Mouse (Mus musculus) MEL (cell line): ENCODE results near the gene Rbks. TPM values are rescaled to one million over a fixed set of nuclear protein-coding genes. Genes with fewer than 3 reads are reported as not detected.

Experiments
- DNase-seq: peaks from one replicate; pipeline ENCODE4 v3.0.0; 2011; ENCODE audit warnings: low read depth, low spot score
- H3K27ac ChIP-seq: 2 replicates; pipeline ENCODE4 v1.5.1; 2012; ENCODE audit warnings: low read depth, mild to moderate bottlenecking, control low read depth, low read length, moderate library complexity; ENCODE audit not compliant: control insufficient read depth
- H3K27me3 ChIP-seq, 2 experiments: fragments of 150-350 bp in 1 of 2; sonication (generic) in 1 of 2; 2 replicates each; pipeline ENCODE4 v1.6.1; 2012; ENCODE audit warnings: low read length in 2 of 2, mild to moderate bottlenecking in 2 of 2, improper control_type of control experiment in 1 of 2, moderate library complexity in 1 of 2; ENCODE audit not compliant: insufficient read depth in 2 of 2, control insufficient read depth in 1 of 2
- H3K36me3 ChIP-seq, 2 experiments: 2 replicates each; pipeline ENCODE4 v1.6.1; 2012 to 2014; ENCODE audit warnings: low read length in 2 of 2, improper control_type of control experiment in 1 of 2, inconsistent platforms in 1 of 2, mild to moderate bottlenecking in 1 of 2; ENCODE audit not compliant: insufficient read depth in 2 of 2, control insufficient read depth in 1 of 2
- H3K4me1 ChIP-seq, 2 experiments: fragments of 150-350 bp in 1 of 2; sonication (generic) in 1 of 2; 2 replicates each; pipeline ENCODE4 v1.6.1; 2012; ENCODE audit warnings: low read length in 2 of 2, improper control_type of control experiment in 1 of 2, mild to moderate bottlenecking in 1 of 2; ENCODE audit not compliant: insufficient read depth in 2 of 2, control insufficient read depth in 1 of 2
- H3K4me3 ChIP-seq, 2 experiments: fragments of 150-350 bp in 1 of 2; sonication (generic) in 1 of 2; 2 replicates each; pipeline ENCODE4 v1.5.1; 2012; ENCODE audit warnings: low read depth in 2 of 2, low read length in 2 of 2, mild to moderate bottlenecking in 2 of 2, moderate library complexity in 2 of 2, control low read depth in 1 of 2, improper control_type of control experiment in 1 of 2; ENCODE audit not compliant: control insufficient read depth in 1 of 2, insufficient read depth in 1 of 2
- H3K79me2 ChIP-seq: 2 replicates; pipeline ENCODE4 v1.6.1; 2012; ENCODE audit warnings: mild to moderate bottlenecking, low read length, moderate library complexity; ENCODE audit not compliant: control insufficient read depth, poor library complexity, insufficient read depth
- H3K9ac ChIP-seq: 2 replicates; pipeline ENCODE4 v1.6.1; 2012; ENCODE audit warnings: low read depth, mild to moderate bottlenecking, control low read depth, low read length, moderate library complexity; ENCODE audit not compliant: control insufficient read depth, poor library complexity, severe bottlenecking
- H3K9me3 ChIP-seq: fragments of 150-350 bp; sonication (generic); replicated peaks from 2 replicates; pipeline ENCODE4 v1.6.1; 2012; ENCODE audit warnings: mild to moderate bottlenecking, low read length, improper control_type of control experiment, moderate library complexity; ENCODE audit not compliant: insufficient read depth
- CHD2 ChIP-seq: IDR thresholded peaks from 2 replicates; pipeline ENCODE4 v1.6.1; 2011; ENCODE audit warnings: low read length, improper control_type of control experiment
- CTCF ChIP-seq, 3 experiments: IDR thresholded peaks in 2 of 3; conservative IDR thresholded peaks in 1 of 3; 2 replicates each; pipeline ENCODE4 v1.5.1; 2011 to 2012; ENCODE audit warnings: low read length in 3 of 3, low read depth in 2 of 3, mild to moderate bottlenecking in 2 of 3, improper control_type of control experiment in 1 of 3, inconsistent platforms in 1 of 3, mixed read lengths in 1 of 3, moderate library complexity in 1 of 3; ENCODE audit not compliant: control insufficient read depth in 1 of 3, insufficient read depth in 1 of 3, poor library complexity in 1 of 3, severe bottlenecking in 1 of 3
- E2F4 ChIP-seq: IDR thresholded peaks from 2 replicates; pipeline ENCODE4 v1.6.1; 2011; ENCODE audit warnings: low read depth, low read length, improper control_type of control experiment, borderline replicate concordance
- ELF1 ChIP-seq: IDR thresholded peaks from 2 replicates; pipeline ENCODE4 v1.6.1; 2014; ENCODE audit warnings: low read depth, mild to moderate bottlenecking, inconsistent platforms, low read length, improper control_type of control experiment, moderate library complexity
- ETS1 ChIP-seq: IDR thresholded peaks from 2 replicates; pipeline ENCODE4 v1.6.1; 2012; ENCODE audit warnings: low read depth, mild to moderate bottlenecking, inconsistent platforms, low read length, improper control_type of control experiment, moderate library complexity
- GATA1 ChIP-seq: IDR thresholded peaks from 2 replicates; pipeline ENCODE4 v1.6.1; 2011; ENCODE audit warnings: low read depth, low read length, improper control_type of control experiment
- HCFC1 ChIP-seq: IDR thresholded peaks from 2 replicates; pipeline ENCODE4 v1.6.1; 2012; ENCODE audit warnings: low read depth, mild to moderate bottlenecking, inconsistent platforms, low read length, improper control_type of control experiment, moderate library complexity
- MAX ChIP-seq: IDR thresholded peaks from 2 replicates; pipeline ENCODE4 v1.6.1; 2011; ENCODE audit warnings: low read length, improper control_type of control experiment
- MAZ ChIP-seq: IDR thresholded peaks from 2 replicates; pipeline ENCODE4 v1.6.1; 2012; ENCODE audit warnings: low read depth, mild to moderate bottlenecking, inconsistent platforms, low read length, improper control_type of control experiment
- MEF2A ChIP-seq: IDR thresholded peaks from 2 replicates; pipeline ENCODE4 v1.6.1; 2014; ENCODE audit warnings: low read depth, mild to moderate bottlenecking, inconsistent platforms, low read length, improper control_type of control experiment; ENCODE audit not compliant: poor library complexity, insufficient replicate concordance, severe bottlenecking; ENCODE audit errors: extremely low read depth
- MYB ChIP-seq: IDR thresholded peaks from 2 replicates; pipeline ENCODE4 v1.6.1; 2011; ENCODE audit warnings: mild to moderate bottlenecking, low read depth, low read length, improper control_type of control experiment
- NELFE ChIP-seq: IDR thresholded peaks from 2 replicates; pipeline ENCODE4 v1.6.1; 2011; ENCODE audit warnings: low read depth, low read length, improper control_type of control experiment
- NRF1 ChIP-seq: IDR thresholded peaks from 2 replicates; pipeline ENCODE4 v1.6.1; 2014; ENCODE audit warnings: low read depth, mild to moderate bottlenecking, inconsistent platforms, low read length, improper control_type of control experiment, moderate library complexity; ENCODE audit not compliant: poor library complexity, insufficient read depth, severe bottlenecking
- POLR2AphosphoS2 ChIP-seq: IDR thresholded peaks from 2 replicates; pipeline ENCODE4 v1.6.1; 2011; ENCODE audit warnings: low read length, improper control_type of control experiment
- POLR2AphosphoS5 ChIP-seq: IDR thresholded peaks from 2 replicates; pipeline ENCODE4 v1.6.1; 2012; ENCODE audit warnings: low read depth, borderline replicate concordance, mild to moderate bottlenecking, inconsistent platforms, low read length, moderate library complexity, mixed read lengths
- TAL1 ChIP-seq: IDR thresholded peaks from 2 replicates; pipeline ENCODE4 v1.6.1; 2012; ENCODE audit warnings: mild to moderate bottlenecking, inconsistent platforms, low read length, moderate library complexity, mixed read lengths
- TCF12 ChIP-seq: IDR thresholded peaks from 2 replicates; pipeline ENCODE4 v1.6.1; 2014; ENCODE audit warnings: low read depth, mild to moderate bottlenecking, inconsistent platforms, low read length, improper control_type of control experiment, moderate library complexity
- USF1 ChIP-seq: IDR thresholded peaks from 2 replicates; pipeline ENCODE4 v1.6.1; 2014; ENCODE audit warnings: low read depth, mild to moderate bottlenecking, inconsistent platforms, low read length, improper control_type of control experiment, moderate library complexity
- USF2 ChIP-seq, 2 experiments: IDR thresholded peaks; 2 replicates each; pipeline ENCODE4 v1.6.1; 2011 to 2012; ENCODE audit warnings: improper control_type of control experiment in 2 of 2, low read length in 2 of 2, borderline replicate concordance in 1 of 2, inconsistent platforms in 1 of 2, low read depth in 1 of 2, mild to moderate bottlenecking in 1 of 2; ENCODE audit not compliant: insufficient read depth in 1 of 2
- ZKSCAN1 ChIP-seq: IDR thresholded peaks from 2 replicates; pipeline ENCODE4 v1.6.1; 2012; ENCODE audit warnings: low read depth, mild to moderate bottlenecking, inconsistent platforms, low read length, improper control_type of control experiment, moderate library complexity
- ZMIZ1 ChIP-seq: IDR thresholded peaks from 2 replicates; pipeline ENCODE4 v1.6.1; 2012; ENCODE audit warnings: low read depth, mild to moderate bottlenecking, inconsistent platforms, low read length, improper control_type of control experiment, moderate library complexity
- ZNF384 ChIP-seq: IDR thresholded peaks from 2 replicates; pipeline ENCODE4 v1.6.1; 2012; ENCODE audit warnings: low read depth, mild to moderate bottlenecking, inconsistent platforms, low read length, improper control_type of control experiment
- polyA plus RNA-seq, 2 experiments: library from polyadenylated mRNA; stranded (reverse) in 1 of 2; unstranded in 1 of 2; fragments of >175 nt in 1 of 2; fragments of >200 nt in 1 of 2; gene quantifications; 2 replicates each; pipeline versions ENCODE4 v1.2.1 to v1.2.4; 2012; ENCODE audit warnings: low replicate concordance in 2 of 2, low read depth in 1 of 2; ENCODE audit not compliant: insufficient read length in 2 of 2, insufficient read depth in 1 of 2, missing spikeins in 1 of 2
- total RNA-seq: library from RNA; depleted of rRNA; stranded (reverse); fragments of 300-350 nt; gene quantifications from 2 replicates; pipeline ENCODE4 v1.2.3, GENCODE M21; 2012

Rbks gene
- total and polyA plus RNA-seq, 3 experiments: 34.3 to 47.4 TPM; not detected in 1

DNA sequence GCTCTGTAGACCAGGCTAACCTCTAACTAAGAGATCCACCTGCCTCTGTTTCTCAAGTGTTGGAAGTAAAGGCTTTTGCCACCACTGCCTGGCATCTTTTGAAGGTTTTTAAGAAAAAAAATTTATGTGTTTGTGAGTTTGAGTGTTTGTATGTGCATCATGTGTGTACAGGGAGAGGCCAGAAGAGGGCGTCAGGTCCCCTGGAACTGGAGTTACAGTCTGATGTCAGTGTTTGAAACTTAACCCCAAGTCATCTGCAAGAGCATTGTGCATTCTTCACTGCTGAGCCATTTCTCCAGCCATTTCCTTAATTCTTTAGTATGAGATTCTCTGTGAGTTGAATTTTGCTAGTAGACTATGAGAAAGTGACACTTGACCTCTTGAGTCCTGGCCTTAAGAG is 12.0 kb upstream of the Rbks start (continued):
- TF ChIP-seq E2F4: no peak

DNA sequence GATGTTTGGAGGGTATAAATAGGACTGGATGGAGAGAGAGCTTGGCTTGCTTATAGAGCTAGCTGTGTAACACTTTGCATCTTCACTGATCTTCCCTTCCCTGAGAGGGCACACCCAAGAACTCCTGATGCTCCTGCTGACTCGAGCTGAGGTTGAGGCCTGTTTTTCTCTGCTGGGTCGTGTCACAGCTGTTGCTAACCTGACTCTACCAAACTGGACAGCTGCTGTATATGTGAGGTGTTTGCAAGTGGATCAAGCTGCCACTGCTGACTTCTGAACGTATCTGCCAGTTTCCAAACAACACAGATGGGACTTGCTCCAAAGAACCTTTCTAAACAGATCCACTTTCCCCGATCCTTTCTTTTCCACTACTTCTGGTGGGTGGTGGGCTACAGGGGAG is 9.4 kb upstream of the Rbks start:
- Histone ChIP-seq H3K9me3 (no peaks in the 10 kb centered on the region), H3K4me3 (no peak overlapping the region), H3K4me1 (peaks cover 3 to 7% of the 10 kb centered on the region in 2 experiments; a peak in 3 of 4 replicates), H3K27me3 (no peaks in the 10 kb centered on the region), H3K27ac (no peak overlapping the region), H3K79me2 (no peaks in the 10 kb centered on the region; the same call in 1 of the 2 replicates), H3K9ac (no peak overlapping the region), H3K36me3 (peaks cover 3 to 5% of the 10 kb centered on the region in 2 experiments; a peak in 3 of 4 replicates)
- TF ChIP-seq MAZ: no peak
- TF ChIP-seq CTCF (IDR thresholded peaks at IDR 0.05 in 2 of 3, conservative IDR thresholded peaks at IDR 0.05 in 1 of 3; ENCODE audit: control insufficient read depth in 1 of 3, insufficient read depth in 1 of 3, low read depth in 2 of 3, low read length in 3 of 3, poor library complexity in 1 of 3, severe bottlenecking in 1 of 3): no peak
- TF ChIP-seq POLR2AphosphoS5: no peak
- no peak for DNase-seq

DNA sequence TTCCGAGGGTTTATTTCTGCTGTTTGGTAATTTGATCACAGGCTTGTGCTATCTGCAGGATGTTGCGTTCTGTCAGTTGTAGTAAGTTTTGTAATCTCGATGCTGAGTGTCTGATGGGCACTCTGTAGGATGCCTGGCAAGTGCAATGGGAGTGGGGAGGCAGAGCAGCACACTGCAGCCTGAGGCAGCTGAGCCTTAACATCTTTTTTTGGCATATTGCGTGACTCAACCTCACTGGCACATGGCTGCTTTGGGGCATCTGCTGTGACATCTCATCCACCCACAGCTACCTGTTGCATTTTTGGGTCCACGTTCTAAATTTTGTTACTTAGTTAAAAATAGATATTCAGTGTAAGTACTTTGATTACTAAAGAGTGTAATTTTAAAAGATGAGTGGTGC is 7.5 kb upstream of the Rbks start:
- no peak for DNase-seq
- no peaks in the 10 kb centered on the region for H3K27me3 ChIP-seq
- H3K4me1 ChIP-seq: peaks cover 3 to 4% of the 10 kb centered on the region in 2 experiments; a peak in 3 of 4 replicates
- H3K79me2 ChIP-seq: peaks cover 4% of the 10 kb centered on the region; the same call in 1 of the 2 replicates
- H3K27ac ChIP-seq: no peak overlapping the region
- H3K4me3 ChIP-seq: no peak overlapping the region
- peaks cover 3 to 5% of the 10 kb centered on the region in 2 experiments; a peak in 3 of 4 replicates for H3K36me3 ChIP-seq
- TF ChIP-seq POLR2AphosphoS2 (no peak), MAZ (no peak), USF2 (IDR thresholded peaks at IDR 0.05; ENCODE audit: borderline replicate concordance in 1 of 2, insufficient read depth in 1 of 2, low read depth in 1 of 2, low read length in 2 of 2) (no peak), MYB (no peak), ZNF384 (no peak), USF1 (no peak), TAL1 (no peak), POLR2AphosphoS5 (no peak), HCFC1 (no peak), ELF1 (no peak), MAX (no peak), ZKSCAN1 (no peak), NELFE (no peak), GATA1 (no peak), ETS1 (no peak), MEF2A (no peak), TCF12 (no peak), CHD2 (no peak), ZMIZ1 (no peak), NRF1 (no peak)
- H3K9me3 ChIP-seq: no peaks in the 10 kb centered on the region
- H3K9ac ChIP-seq: no peak overlapping the region
